Mouse (Mus musculus): ENCODE data around the gene Fbxo33. TPM values are rescaled to one million over a fixed set of nuclear protein-coding genes. Genes with fewer than 3 reads are reported as not detected.

Gene Fbxo33
- total and polyA plus RNA-seq, 3 experiments = 9.5 to 31.6 (median 19.5) TPM

- H3K27ac ChIP-seq (ENCODE audit: insufficient read depth, low read depth) = no peak overlapping the region
- H3K9ac ChIP-seq (ENCODE audit: insufficient read depth, low read depth) = no peak overlapping the region
- dilution Hi-C loops (cut with MboI; ENCODE audit: extremely low pct_ligation_motif_present, extremely low pct_unique_long_range_greater_than_20kb, low sequenced_read_pairs) (no loop called here), in situ Hi-C loops (cut with MboI; ENCODE audit: low pct_ligation_motif_present, low pct_unique_long_range_greater_than_20kb, low sequenced_read_pairs) (no loop called here)
- H3K4me2 ChIP-seq (ENCODE audit: insufficient read depth, low read depth, poor library complexity, severe bottlenecking) = no peak overlapping the region
- no peaks in the 10 kb centered on the region for H3K27me3 ChIP-seq (replicated peaks)
- no peak for TF ChIP-seq POLR2A (IDR thresholded peaks at IDR 0.05; ENCODE audit: low read depth, low read length)
- no peak for TF ChIP-seq ZMIZ1 (IDR thresholded peaks at IDR 0.05; ENCODE audit: low read depth, low read length)
- DNase-seq (ENCODE audit: extremely low read depth) = no peak
- H3K4me1 ChIP-seq (ENCODE audit: control insufficient read depth in 1 of 2, insufficient read depth in 2 of 2) = no peaks in the 10 kb centered on the region
- peaks cover 18 to 63% of the 10 kb centered on the region in 2 experiments for H3K36me3 ChIP-seq (replicated peaks in 1 of 2; ENCODE audit: control insufficient read depth in 1 of 2, insufficient read depth in 1 of 2, low read length in 1 of 2)
- H3K79me2 ChIP-seq (replicated peaks; ENCODE audit: control insufficient read depth, extremely low read depth, insufficient read depth, poor library complexity, severe bottlenecking) = no peaks in the 10 kb centered on the region
- peaks cover 5% of the 10 kb centered on the region for H3K9me3 ChIP-seq (replicated peaks; ENCODE audit: low read length)
- no peak overlapping the region for H3K4me3 ChIP-seq (replicated peaks in 1 of 3; ENCODE audit: low read depth in 2 of 3, low read length in 2 of 3, poor library complexity in 1 of 3)
Measured at GRCm38 (mm10) chr12:59195065-59195464, 24.5 kb downstream of the Fbxo33 start.

GRCm38 (mm10) chr12:59194341-59195003 lies 25.1 kb downstream of the Fbxo33 start:
- Histone ChIP-seq H3K79me2 (replicated peaks; ENCODE audit: control insufficient read depth, extremely low read depth, insufficient read depth, poor library complexity, severe bottlenecking) (no peaks in the 10 kb centered on the region), H3K4me1 (ENCODE audit: control insufficient read depth in 1 of 2, insufficient read depth in 2 of 2) (no peaks in the 10 kb centered on the region), H3K27ac (ENCODE audit: insufficient read depth, low read depth) (no peak overlapping the region), H3K36me3 (replicated peaks in 1 of 2; ENCODE audit: control insufficient read depth in 1 of 2, insufficient read depth in 1 of 2, low read length in 1 of 2) (peaks cover 18 to 61% of the 10 kb centered on the region in 2 experiments), H3K9me3 (replicated peaks; ENCODE audit: low read length) (peaks cover 3% of the 10 kb centered on the region), H3K9ac (ENCODE audit: insufficient read depth, low read depth) (no peak overlapping the region), H3K27me3 (replicated peaks) (no peaks in the 10 kb centered on the region), H3K4me3 (replicated peaks in 1 of 3; ENCODE audit: low read depth in 2 of 3, low read length in 2 of 3, poor library complexity in 1 of 3) (no peak overlapping the region), H3K4me2 (ENCODE audit: insufficient read depth, low read depth, poor library complexity, severe bottlenecking) (no peak overlapping the region)
- in situ Hi-C loops (cut with MboI; ENCODE audit: low pct_ligation_motif_present, low pct_unique_long_range_greater_than_20kb, low sequenced_read_pairs) (no loop called here), dilution Hi-C loops (cut with MboI; ENCODE audit: extremely low pct_ligation_motif_present, extremely low pct_unique_long_range_greater_than_20kb, low sequenced_read_pairs) (no loop called here)
- no peak for DNase-seq (ENCODE audit: extremely low read depth)
- no peak for TF ChIP-seq POLR2AphosphoS2 (IDR thresholded peaks at IDR 0.05; ENCODE audit: low read depth, low read length)
- no peak for TF ChIP-seq JUN (IDR thresholded peaks at IDR 0.05; ENCODE audit: insufficient read depth, low read depth, low read length)
- TF ChIP-seq ZKSCAN1 (IDR thresholded peaks at IDR 0.05; ENCODE audit: borderline replicate concordance, low read depth, low read length) = no peak
- TF ChIP-seq MAZ (IDR thresholded peaks at IDR 0.05; ENCODE audit: low read depth, low read length) = no peak
- no peak for TF ChIP-seq POLR2A (IDR thresholded peaks at IDR 0.05; ENCODE audit: low read depth, low read length)
- TF ChIP-seq MXI1 (IDR thresholded peaks at IDR 0.05; ENCODE audit: low read depth, low read length) = no peak
- TF ChIP-seq MYC (IDR thresholded peaks at IDR 0.05; ENCODE audit: low read depth, low read length) = no peak
- TF ChIP-seq CTCF (conservative IDR thresholded peaks at IDR 0.05 in 1 of 2, IDR thresholded peaks at IDR 0.05 in 1 of 2; ENCODE audit: low read depth in 2 of 2, low read length in 2 of 2) = no peak
- TF ChIP-seq GABPA (IDR thresholded peaks at IDR 0.05; ENCODE audit: insufficient replicate concordance, low read depth, low read length) = no peak
- TF ChIP-seq BHLHE40 (IDR thresholded peaks at IDR 0.05; ENCODE audit: low read depth, low read length) = no peak
- no peak for TF ChIP-seq E2F4 (IDR thresholded peaks at IDR 0.05; ENCODE audit: insufficient replicate concordance, low read depth, low read length)
- no peak for TF ChIP-seq UBTF (IDR thresholded peaks at IDR 0.05; ENCODE audit: low read depth, low read length)
- TF ChIP-seq RAD21 (IDR thresholded peaks at IDR 0.05; ENCODE audit: low read depth, low read length) = no peak
- no peak for TF ChIP-seq HCFC1 (IDR thresholded peaks at IDR 0.05; ENCODE audit: low read depth, low read length)
- TF ChIP-seq TBP (conservative IDR thresholded peaks at IDR 0.05; ENCODE audit: low read depth, low read length) = no peak
